Mouse (Mus musculus): Measurements from ENCODE around the gene Klhl29. TPM values are rescaled to one million over a fixed set of nuclear protein-coding genes. Genes with fewer than 3 reads are reported as not detected.

The Klhl29 gene
- polyA plus RNA-seq, 1 experiment from 2014 or later: 0.50 TPM

- H3K4me3 ChIP-seq (ENCODE audit: control insufficient read depth in 1 of 2, insufficient read depth in 1 of 2, low read depth in 1 of 2, low read length in 2 of 2): no peak overlapping the region
- no peak overlapping the region for H3K27ac ChIP-seq (replicated peaks in 1 of 2; ENCODE audit: control insufficient read depth in 1 of 2, insufficient read depth in 1 of 2, low read depth in 2 of 2, low read length in 2 of 2)
- no peaks in the 10 kb centered on the region for H3K9me3 ChIP-seq (ENCODE audit: control insufficient read depth, low read length)
- ATAC-seq (ENCODE audit: insufficient number of reproducible peaks, insufficient read depth, low FRiP score, low read depth): no peak
- H3K4me2 ChIP-seq (ENCODE audit: low read length): 0 out of 2 replicates have a peak overlapping the region, but pooled peaks have one; percentile 12
- peaks cover 0 to 5% of the 10 kb centered on the region in 2 experiments; a peak in 2 of 4 replicates for H3K4me1 ChIP-seq (ENCODE audit: control insufficient read depth in 2 of 2, insufficient read depth in 2 of 2, low read length in 2 of 2)
- 19% methylated on average over 10 of the region's 10 CpGs for WGBS
- H3K9ac ChIP-seq (ENCODE audit: low read length): no peak overlapping the region
- H3K36me3 ChIP-seq (ENCODE audit: control insufficient read depth, insufficient read depth, low read length): no peaks in the 10 kb centered on the region
- H3K27me3 ChIP-seq (ENCODE audit: control insufficient read depth, insufficient read depth, low read length): no peaks in the 10 kb centered on the region
Measured at GRCm38 (mm10) chr12:5087787-5088519, 287.5 kb downstream of the Klhl29 start.

DNA sequence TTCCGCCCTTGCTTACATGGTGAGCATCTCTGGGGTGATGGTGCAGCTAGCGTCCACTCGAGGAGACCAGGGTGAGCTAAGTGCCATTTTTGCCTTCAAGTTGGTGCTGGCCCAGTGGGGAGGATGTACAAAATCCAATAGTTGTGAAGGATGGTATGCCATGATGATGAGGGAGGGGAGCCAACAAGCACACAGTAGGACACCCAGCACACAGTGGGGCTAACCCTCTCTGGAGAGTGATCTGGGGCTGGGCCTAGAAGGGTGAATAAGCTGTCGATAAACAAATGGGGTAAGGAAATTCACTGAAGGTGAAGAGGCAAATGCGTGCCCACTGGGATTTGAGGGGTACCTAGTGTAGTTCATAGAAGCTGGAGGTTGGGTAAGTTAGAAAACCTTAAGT is 290.8 kb downstream of the Klhl29 start:
- no peaks in the 10 kb centered on the region for H3K9me3 ChIP-seq (ENCODE audit: control insufficient read depth, low read length)
- ATAC-seq (ENCODE audit: insufficient number of reproducible peaks, insufficient read depth, low FRiP score, low read depth): no peak

GRCm38 (mm10) chr12:5081480-5081879 is 294.0 kb downstream of the Klhl29 start:
- Histone ChIP-seq H3K4me1 (ENCODE audit: control insufficient read depth in 2 of 2, insufficient read depth in 2 of 2, low read length in 2 of 2) (no peaks in the 10 kb centered on the region), H3K9me3 (ENCODE audit: control insufficient read depth, low read length) (no peaks in the 10 kb centered on the region), H3K27ac (replicated peaks in 1 of 2; ENCODE audit: control insufficient read depth in 1 of 2, insufficient read depth in 1 of 2, low read depth in 2 of 2, low read length in 2 of 2) (no peak overlapping the region), H3K4me3 (ENCODE audit: control insufficient read depth in 1 of 2, insufficient read depth in 1 of 2, low read depth in 1 of 2, low read length in 2 of 2) (no peak overlapping the region), H3K4me2 (ENCODE audit: low read length) (no peak overlapping the region), H3K9ac (ENCODE audit: low read length) (no peak overlapping the region), H3K36me3 (ENCODE audit: control insufficient read depth, insufficient read depth, low read length) (no peaks in the 10 kb centered on the region), H3K27me3 (ENCODE audit: control insufficient read depth, insufficient read depth, low read length) (no peaks in the 10 kb centered on the region)
- 90% methylated on average over 4 of the region's 4 CpGs for whole genome bisulfite sequencing
- no peak for ATAC-seq (ENCODE audit: insufficient number of reproducible peaks, insufficient read depth, low FRiP score, low read depth)

More for the DNA sequence above, 290.8 kb downstream of the Klhl29 start:
- Histone ChIP-seq H3K9ac (ENCODE audit: low read length) (no peak overlapping the region), H3K4me1 (ENCODE audit: control insufficient read depth in 2 of 2, insufficient read depth in 2 of 2, low read length in 2 of 2) (peaks cover 0 to 5% of the 10 kb centered on the region in 2 experiments; a peak in 2 of 4 replicates), H3K27me3 (ENCODE audit: control insufficient read depth, insufficient read depth, low read length) (no peaks in the 10 kb centered on the region), H3K36me3 (ENCODE audit: control insufficient read depth, insufficient read depth, low read length) (no peaks in the 10 kb centered on the region), H3K4me3 (ENCODE audit: control insufficient read depth in 1 of 2, insufficient read depth in 1 of 2, low read depth in 1 of 2, low read length in 2 of 2) (no peak overlapping the region), H3K4me2 (ENCODE audit: low read length) (no peak overlapping the region), H3K27ac (replicated peaks in 1 of 2; ENCODE audit: control insufficient read depth in 1 of 2, insufficient read depth in 1 of 2, low read depth in 2 of 2, low read length in 2 of 2) (no peak overlapping the region)
- 88% methylated on average over 5 of the region's 5 CpGs for WGBS

DNA sequence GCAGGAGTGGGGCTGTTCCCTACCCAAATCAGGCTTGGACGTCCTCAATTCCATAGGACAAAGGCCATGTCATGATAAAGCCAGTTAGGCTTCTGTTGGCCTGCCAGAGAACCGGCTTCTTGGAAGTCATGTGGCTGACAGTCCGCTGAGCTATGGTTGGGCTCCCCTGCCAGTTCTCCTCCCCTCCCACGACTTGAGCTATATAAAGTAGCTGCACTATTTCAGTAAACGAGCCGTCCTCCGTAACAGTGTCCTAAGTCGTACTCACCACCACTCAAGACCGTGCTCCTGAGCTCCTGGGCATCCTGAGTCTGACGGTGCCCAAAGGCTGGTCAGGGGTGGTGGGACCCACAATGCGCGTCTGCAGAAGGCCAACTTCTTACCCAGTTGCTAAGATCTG is 302.3 kb downstream of the Klhl29 start:
- Histone ChIP-seq H3K27ac (replicated peaks in 1 of 2; ENCODE audit: control insufficient read depth in 1 of 2, insufficient read depth in 1 of 2, low read depth in 2 of 2, low read length in 2 of 2) (no peak overlapping the region), H3K27me3 (ENCODE audit: control insufficient read depth, insufficient read depth, low read length) (no peaks in the 10 kb centered on the region), H3K4me1 (ENCODE audit: control insufficient read depth in 2 of 2, insufficient read depth in 2 of 2, low read length in 2 of 2) (peaks cover 2 to 7% of the 10 kb centered on the region in 2 experiments; a peak in 3 of 4 replicates), H3K4me2 (ENCODE audit: low read length) (peak overlapping the region; percentile 45; the same call in 1 of the 2 replicates), H3K4me3 (ENCODE audit: control insufficient read depth in 1 of 2, insufficient read depth in 1 of 2, low read depth in 1 of 2, low read length in 2 of 2) (no peak overlapping the region), H3K9ac (ENCODE audit: low read length) (no peak overlapping the region), H3K36me3 (ENCODE audit: control insufficient read depth, insufficient read depth, low read length) (no peaks in the 10 kb centered on the region), H3K9me3 (ENCODE audit: control insufficient read depth, low read length) (no peaks in the 10 kb centered on the region)
- 49% methylated on average over 12 of the region's 12 CpGs for WGBS
- ATAC-seq (ENCODE audit: insufficient number of reproducible peaks, insufficient read depth, low FRiP score, low read depth): 0 out of 2 replicates have a peak, but pooled peaks have one; percentile 31

- H3K27ac ChIP-seq (replicated peaks in 1 of 2; ENCODE audit: control insufficient read depth in 1 of 2, insufficient read depth in 1 of 2, low read depth in 2 of 2, low read length in 2 of 2): no peak overlapping the region
- H3K9ac ChIP-seq (ENCODE audit: low read length): no peak overlapping the region
- no peaks in the 10 kb centered on the region for H3K9me3 ChIP-seq (ENCODE audit: control insufficient read depth, low read length)
- peaks cover 2 to 7% of the 10 kb centered on the region in 2 experiments; a peak in 3 of 4 replicates for H3K4me1 ChIP-seq (ENCODE audit: control insufficient read depth in 2 of 2, insufficient read depth in 2 of 2, low read length in 2 of 2)
- no peak overlapping the region for H3K4me2 ChIP-seq (ENCODE audit: low read length)
- 73% methylated on average over 3 of the region's 3 CpGs for WGBS
- no peaks in the 10 kb centered on the region for H3K36me3 ChIP-seq (ENCODE audit: control insufficient read depth, insufficient read depth, low read length)
- no peak overlapping the region for H3K4me3 ChIP-seq (ENCODE audit: control insufficient read depth in 1 of 2, insufficient read depth in 1 of 2, low read depth in 1 of 2, low read length in 2 of 2)
- ATAC-seq (ENCODE audit: insufficient number of reproducible peaks, insufficient read depth, low FRiP score, low read depth): no peak
- no peaks in the 10 kb centered on the region for H3K27me3 ChIP-seq (ENCODE audit: control insufficient read depth, insufficient read depth, low read length)
Measured at GRCm38 (mm10) chr12:5070131-5070530, 305.4 kb downstream of the Klhl29 start.

- Histone ChIP-seq H3K4me1 (ENCODE audit: control insufficient read depth in 2 of 2, insufficient read depth in 2 of 2, low read length in 2 of 2) (no peaks in the 10 kb centered on the region), H3K9me3 (ENCODE audit: control insufficient read depth, low read length) (no peaks in the 10 kb centered on the region), H3K4me3 (ENCODE audit: control insufficient read depth in 1 of 2, insufficient read depth in 1 of 2, low read depth in 1 of 2, low read length in 2 of 2) (no peak overlapping the region), H3K9ac (ENCODE audit: low read length) (no peak overlapping the region), H3K4me2 (ENCODE audit: low read length) (no peak overlapping the region), H3K27me3 (ENCODE audit: control insufficient read depth, insufficient read depth, low read length) (no peaks in the 10 kb centered on the region), H3K36me3 (ENCODE audit: control insufficient read depth, insufficient read depth, low read length) (no peaks in the 10 kb centered on the region), H3K27ac (replicated peaks in 1 of 2; ENCODE audit: control insufficient read depth in 1 of 2, insufficient read depth in 1 of 2, low read depth in 2 of 2, low read length in 2 of 2) (no peak overlapping the region)
- 49% methylated on average over 3 of the region's 3 CpGs for WGBS
- no peak for ATAC-seq (ENCODE audit: insufficient number of reproducible peaks, insufficient read depth, low FRiP score, low read depth)
Measured at GRCm38 (mm10) chr12:5067590-5067989, 307.9 kb downstream of the Klhl29 start.

DNA sequence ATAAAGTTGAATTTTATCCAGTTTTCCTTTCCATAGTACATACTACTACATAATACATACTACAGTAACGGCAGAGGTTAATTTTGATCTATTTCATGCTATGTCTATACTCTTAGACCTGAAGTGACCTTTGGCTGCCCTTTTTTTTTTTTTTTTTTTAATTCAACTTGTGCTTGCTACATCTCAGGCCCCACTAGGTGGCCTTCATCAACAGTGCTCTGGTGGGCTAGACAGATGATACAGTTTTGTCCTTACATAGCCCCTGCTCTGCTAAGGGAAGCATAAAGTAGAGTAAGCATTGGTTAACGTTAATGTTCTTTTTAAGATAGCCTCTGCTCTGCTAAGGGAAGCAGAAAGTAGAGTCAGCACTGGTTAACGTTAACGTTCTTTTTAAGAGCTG is 327.4 kb downstream of the Klhl29 start:
- Histone ChIP-seq H3K9me3 (ENCODE audit: control insufficient read depth, low read length) (peaks cover 22% of the 10 kb centered on the region), H3K27ac (replicated peaks in 1 of 2; ENCODE audit: control insufficient read depth in 1 of 2, insufficient read depth in 1 of 2, low read depth in 2 of 2, low read length in 2 of 2) (no peak overlapping the region), H3K4me1 (ENCODE audit: control insufficient read depth in 2 of 2, insufficient read depth in 2 of 2, low read length in 2 of 2) (no peaks in the 10 kb centered on the region), H3K4me2 (ENCODE audit: low read length) (no peak overlapping the region), H3K27me3 (ENCODE audit: control insufficient read depth, insufficient read depth, low read length) (no peaks in the 10 kb centered on the region), H3K36me3 (ENCODE audit: control insufficient read depth, insufficient read depth, low read length) (peaks cover 21% of the 10 kb centered on the region), H3K9ac (ENCODE audit: low read length) (no peak overlapping the region), H3K4me3 (ENCODE audit: control insufficient read depth in 1 of 2, insufficient read depth in 1 of 2, low read depth in 1 of 2, low read length in 2 of 2) (no peak overlapping the region)
- no peak for ATAC-seq (ENCODE audit: insufficient number of reproducible peaks, insufficient read depth, low FRiP score, low read depth)
- WGBS: 87% methylated on average over 4 of the region's 4 CpGs

- Histone ChIP-seq H3K27ac (replicated peaks in 1 of 2; ENCODE audit: control insufficient read depth in 1 of 2, insufficient read depth in 1 of 2, low read depth in 2 of 2, low read length in 2 of 2) (no peak overlapping the region), H3K36me3 (ENCODE audit: control insufficient read depth, insufficient read depth, low read length) (peaks cover 47% of the 10 kb centered on the region), H3K4me2 (ENCODE audit: low read length) (no peak overlapping the region), H3K9ac (ENCODE audit: low read length) (no peak overlapping the region), H3K4me1 (ENCODE audit: control insufficient read depth in 2 of 2, insufficient read depth in 2 of 2, low read length in 2 of 2) (no peaks in the 10 kb centered on the region), H3K27me3 (ENCODE audit: control insufficient read depth, insufficient read depth, low read length) (no peaks in the 10 kb centered on the region), H3K9me3 (ENCODE audit: control insufficient read depth, low read length) (no peaks in the 10 kb centered on the region), H3K4me3 (ENCODE audit: control insufficient read depth in 1 of 2, insufficient read depth in 1 of 2, low read depth in 1 of 2, low read length in 2 of 2) (no peak overlapping the region)
- WGBS: 90% methylated on average over 15 of the region's 15 CpGs
- no peak for ATAC-seq (ENCODE audit: insufficient number of reproducible peaks, insufficient read depth, low FRiP score, low read depth)
Measured at GRCm38 (mm10) chr12:5044141-5044540, 331.3 kb downstream of the Klhl29 start.
